Mouse (Mus musculus): ENCODE measurements at regions not wholly inside any gene's neighbourhood (a gene's known extent, or its start where the extent isn't known, plus 50 kb on each side); places are given as distances from the start of the nearest gene placed in this dataset.

DNA sequence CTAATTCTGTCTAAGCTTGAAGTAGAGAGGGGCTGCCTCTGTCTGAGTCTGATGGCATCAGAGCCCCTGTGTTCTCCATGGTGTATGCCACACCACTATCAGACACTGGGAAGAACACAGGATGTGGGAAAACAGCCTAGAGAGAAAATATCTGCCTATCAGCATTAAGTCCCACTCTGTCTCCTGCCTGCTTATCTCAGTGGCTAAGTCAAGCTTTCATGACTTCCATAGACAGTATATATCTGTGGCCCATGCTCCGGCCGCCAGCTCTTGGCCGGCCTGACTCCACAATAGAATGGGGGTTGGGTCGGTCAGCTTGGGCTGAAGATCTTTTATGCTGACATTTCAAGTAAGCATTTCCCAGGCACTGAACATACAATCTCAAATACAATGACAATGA is 92.0 kb upstream of the Sox9 start:
- no peaks in the 10 kb centered on the region for H3K27me3 ChIP-seq (ENCODE audit: control insufficient read depth, insufficient read depth, low read depth, low read length)
- H3K9ac ChIP-seq (ENCODE audit: low read length) = no peak overlapping the region
- ATAC-seq (ENCODE audit: low read depth) = no peak
- H3K9me3 ChIP-seq (ENCODE audit: control insufficient read depth, low read length) = no peaks in the 10 kb centered on the region
- H3K4me2 ChIP-seq (ENCODE audit: low read depth, low read length) = no peak overlapping the region
- H3K27ac ChIP-seq (ENCODE audit: low read length) = no peak overlapping the region
- no peaks in the 10 kb centered on the region for H3K4me1 ChIP-seq (replicated peaks; ENCODE audit: control insufficient read depth, insufficient read depth, low read length)
- H3K36me3 ChIP-seq (ENCODE audit: control insufficient read depth, insufficient read depth, low read length) = no peaks in the 10 kb centered on the region
- no peak overlapping the region for H3K4me3 ChIP-seq (ENCODE audit: low read length)
- 59% methylated on average over 4 of the region's 4 CpGs for WGBS

GRCm38 (mm10) chr11:112706091-112706490 is 75.9 kb upstream of the Sox9 start:
- Histone ChIP-seq H3K4me1 (replicated peaks; ENCODE audit: control insufficient read depth, insufficient read depth, low read length) (peaks cover 6% of the 10 kb centered on the region; the same call in 1 of the 2 replicates), H3K36me3 (ENCODE audit: control insufficient read depth, insufficient read depth, low read length) (no peaks in the 10 kb centered on the region), H3K9me3 (ENCODE audit: control insufficient read depth, low read length) (no peaks in the 10 kb centered on the region), H3K9ac (ENCODE audit: low read length) (no peak overlapping the region), H3K4me2 (ENCODE audit: low read depth, low read length) (no peak overlapping the region), H3K27me3 (ENCODE audit: control insufficient read depth, insufficient read depth, low read depth, low read length) (no peaks in the 10 kb centered on the region), H3K4me3 (ENCODE audit: low read length) (no peak overlapping the region), H3K27ac (ENCODE audit: low read length) (no peak overlapping the region)
- WGBS = 74% methylated on average over 10 of the region's 10 CpGs
- no peak for ATAC-seq (ENCODE audit: low read depth)

DNA sequence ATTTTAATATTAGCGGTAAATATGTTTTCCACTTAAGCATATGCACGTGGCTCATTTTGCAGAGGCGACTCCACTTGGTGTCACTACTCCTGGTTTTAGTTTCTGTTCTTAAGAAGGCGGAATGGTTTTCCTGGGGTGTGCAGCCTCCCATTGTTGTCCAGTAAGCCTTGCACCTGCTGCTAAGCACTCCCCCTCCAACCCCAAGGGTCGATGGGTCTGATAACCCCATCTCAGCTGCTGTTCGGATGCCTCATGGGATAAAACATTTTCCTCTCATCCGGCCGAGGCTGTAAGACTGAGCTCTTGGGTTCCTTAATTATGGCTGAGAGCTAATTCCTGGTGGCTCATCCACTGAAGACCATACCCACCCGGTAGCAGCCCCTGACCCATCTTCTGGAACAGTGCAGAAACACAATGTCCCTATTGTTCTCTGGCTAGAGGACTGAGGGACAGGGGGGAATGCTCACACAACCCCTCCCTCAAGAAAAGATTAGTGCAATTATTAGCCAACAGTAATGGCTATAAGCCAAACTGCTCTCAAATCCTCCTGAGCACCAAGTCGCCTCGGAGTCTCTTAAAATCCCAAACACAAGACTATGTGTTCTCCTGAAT is 73.8 kb upstream of the Sox9 start:
- Histone ChIP-seq H3K9ac (ENCODE audit: low read length) (no peak overlapping the region), H3K4me3 (ENCODE audit: low read length) (no peak overlapping the region), H3K4me2 (ENCODE audit: low read depth, low read length) (no peak overlapping the region), H3K4me1 (replicated peaks; ENCODE audit: control insufficient read depth, insufficient read depth, low read length) (peaks cover 6% of the 10 kb centered on the region; the same call in 1 of the 2 replicates), H3K36me3 (ENCODE audit: control insufficient read depth, insufficient read depth, low read length) (no peaks in the 10 kb centered on the region), H3K9me3 (ENCODE audit: control insufficient read depth, low read length) (no peaks in the 10 kb centered on the region), H3K27ac (ENCODE audit: low read length) (no peak overlapping the region), H3K27me3 (ENCODE audit: control insufficient read depth, insufficient read depth, low read depth, low read length) (no peaks in the 10 kb centered on the region)
- no peak for ATAC-seq (ENCODE audit: low read depth)
- 55% methylated on average over 11 of the region's 11 CpGs for WGBS

DNA sequence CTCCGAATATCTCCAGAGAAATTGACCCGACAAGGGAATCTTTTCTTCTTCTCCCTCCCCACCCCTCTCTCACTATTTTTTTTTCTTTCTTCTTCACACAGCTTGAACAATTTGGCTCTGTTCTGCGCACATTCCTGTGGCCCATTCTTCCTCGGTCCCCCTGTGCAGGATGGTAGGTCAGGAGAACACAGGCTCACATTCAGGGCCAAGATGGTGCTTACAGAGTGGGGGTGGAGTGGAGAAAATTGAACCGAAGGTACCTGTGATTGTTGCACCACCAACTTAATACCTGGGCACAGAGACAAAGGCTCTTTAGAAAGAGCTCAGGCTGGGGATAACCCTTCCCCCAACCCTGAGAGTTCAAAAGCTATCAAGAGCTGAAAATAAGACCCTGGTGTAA is 70.4 kb upstream of the Sox9 start:
- ATAC-seq (ENCODE audit: low read depth) = peak; percentile 77
- Histone ChIP-seq H3K27me3 (ENCODE audit: control insufficient read depth, insufficient read depth, low read depth, low read length) (no peaks in the 10 kb centered on the region), H3K4me1 (replicated peaks; ENCODE audit: control insufficient read depth, insufficient read depth, low read length) (peaks cover 6% of the 10 kb centered on the region; the same call in 1 of the 2 replicates), H3K9me3 (ENCODE audit: control insufficient read depth, low read length) (no peaks in the 10 kb centered on the region), H3K27ac (ENCODE audit: low read length) (peak overlapping the region; percentile 80), H3K9ac (ENCODE audit: low read length) (no peak overlapping the region), H3K4me3 (ENCODE audit: low read length) (no peak overlapping the region), H3K36me3 (ENCODE audit: control insufficient read depth, insufficient read depth, low read length) (no peaks in the 10 kb centered on the region), H3K4me2 (ENCODE audit: low read depth, low read length) (no peak overlapping the region)
- 48% methylated on average over 5 of the region's 5 CpGs for WGBS

DNA sequence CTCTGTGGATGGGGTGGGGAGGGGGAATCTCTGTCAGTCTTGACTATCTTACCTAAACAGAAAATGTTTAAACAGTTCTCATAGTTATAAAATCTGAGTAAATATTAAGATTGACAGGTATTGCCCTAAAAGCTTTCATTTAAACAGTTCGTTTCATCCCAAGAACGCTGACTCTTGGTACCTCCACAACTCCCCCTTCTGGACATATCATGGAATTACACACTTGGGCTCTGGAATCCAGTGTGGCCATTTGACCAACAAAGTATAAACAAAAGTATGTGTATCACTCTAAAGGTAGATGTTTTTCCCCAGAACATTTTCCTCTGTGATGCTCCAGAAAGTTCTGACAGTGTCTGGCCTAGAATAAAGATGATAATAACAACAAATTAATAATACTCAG is 63.5 kb upstream of the Sox9 start:
- H3K27ac ChIP-seq (ENCODE audit: low read length) = no peak overlapping the region
- H3K4me3 ChIP-seq (ENCODE audit: low read length) = no peak overlapping the region
- no peak overlapping the region for H3K4me2 ChIP-seq (ENCODE audit: low read depth, low read length)
- ATAC-seq (ENCODE audit: low read depth) = no peak
- H3K36me3 ChIP-seq (ENCODE audit: control insufficient read depth, insufficient read depth, low read length) = no peaks in the 10 kb centered on the region
- H3K9ac ChIP-seq (ENCODE audit: low read length) = no peak overlapping the region
- 86% methylated on average over 2 of the region's 2 CpGs for WGBS
- H3K9me3 ChIP-seq (ENCODE audit: control insufficient read depth, low read length) = no peaks in the 10 kb centered on the region
- H3K4me1 ChIP-seq (replicated peaks; ENCODE audit: control insufficient read depth, insufficient read depth, low read length) = no peaks in the 10 kb centered on the region
- no peaks in the 10 kb centered on the region for H3K27me3 ChIP-seq (ENCODE audit: control insufficient read depth, insufficient read depth, low read depth, low read length)

- no peak overlapping the region for H3K4me2 ChIP-seq (ENCODE audit: low read depth, low read length)
- H3K4me3 ChIP-seq (ENCODE audit: low read length) = no peak overlapping the region
- no peaks in the 10 kb centered on the region for H3K27me3 ChIP-seq (ENCODE audit: control insufficient read depth, insufficient read depth, low read depth, low read length)
- H3K4me1 ChIP-seq (replicated peaks; ENCODE audit: control insufficient read depth, insufficient read depth, low read length) = no peaks in the 10 kb centered on the region
- H3K27ac ChIP-seq (ENCODE audit: low read length) = no peak overlapping the region
- no peak for ATAC-seq (ENCODE audit: low read depth)
- no peaks in the 10 kb centered on the region for H3K36me3 ChIP-seq (ENCODE audit: control insufficient read depth, insufficient read depth, low read length)
- 82% methylated on average over 4 of the region's 4 CpGs for WGBS
- no peaks in the 10 kb centered on the region for H3K9me3 ChIP-seq (ENCODE audit: control insufficient read depth, low read length)
- no peak overlapping the region for H3K9ac ChIP-seq (ENCODE audit: low read length)
Observed at GRCm38 (mm10) chr11:112720652-112721051, 61.4 kb upstream of the Sox9 start.

GRCm38 (mm10) chr11:112722936-112723335 is 59.1 kb upstream of the Sox9 start:
- Histone ChIP-seq H3K4me3 (ENCODE audit: low read length) (no peak overlapping the region), H3K4me2 (ENCODE audit: low read depth, low read length) (no peak overlapping the region), H3K9ac (ENCODE audit: low read length) (no peak overlapping the region), H3K27ac (ENCODE audit: low read length) (no peak overlapping the region), H3K4me1 (replicated peaks; ENCODE audit: control insufficient read depth, insufficient read depth, low read length) (0 out of 2 replicates have a peak, but pooled peaks cover under 1% of the 10 kb centered on the region), H3K9me3 (ENCODE audit: control insufficient read depth, low read length) (no peaks in the 10 kb centered on the region), H3K27me3 (ENCODE audit: control insufficient read depth, insufficient read depth, low read depth, low read length) (no peaks in the 10 kb centered on the region), H3K36me3 (ENCODE audit: control insufficient read depth, insufficient read depth, low read length) (no peaks in the 10 kb centered on the region)
- ATAC-seq (ENCODE audit: low read depth) = no peak
- WGBS = 5% methylated on average over 4 of the region's 4 CpGs

GRCm38 (mm10) chr11:112728154-112728952 is 53.7 kb upstream of the Sox9 start:
- no peak overlapping the region for H3K4me2 ChIP-seq (ENCODE audit: low read depth, low read length)
- H3K9me3 ChIP-seq (ENCODE audit: control insufficient read depth, low read length) = no peaks in the 10 kb centered on the region
- no peak overlapping the region for H3K27ac ChIP-seq (ENCODE audit: low read length)
- no peak overlapping the region for H3K4me3 ChIP-seq (ENCODE audit: low read length)
- H3K27me3 ChIP-seq (ENCODE audit: control insufficient read depth, insufficient read depth, low read depth, low read length) = no peaks in the 10 kb centered on the region
- peaks cover 13% of the 10 kb centered on the region; the same call in 1 of the 2 replicates for H3K4me1 ChIP-seq (replicated peaks; ENCODE audit: control insufficient read depth, insufficient read depth, low read length)
- H3K36me3 ChIP-seq (ENCODE audit: control insufficient read depth, insufficient read depth, low read length) = no peaks in the 10 kb centered on the region
- no peak overlapping the region for H3K9ac ChIP-seq (ENCODE audit: low read length)
- WGBS = 12% methylated on average over 15 of the region's 15 CpGs
- ATAC-seq (ENCODE audit: low read depth) = no peak
